Mouse (Mus musculus) forebrain, embryonic 16.5 days (tissue): ENCODE measurements at regions not wholly inside any gene's neighbourhood (a gene's known extent, or its start where the extent isn't known, plus 50 kb on each side); places are given as distances from the start of the nearest gene placed in this dataset.

ENCODE experiments used
- ATAC-seq: fragments of 200-750 bp; cut with Nextera tagmentation; 2 replicates; pipeline ENCODE4 v1.8.0; 2017; ENCODE audit warnings: mild to moderate bottlenecking, moderate library complexity
- H3K27ac ChIP-seq: fragments of 300-500 bp; sonication (generic); 2 replicates; pipeline ENCODE4 v1.5.1; 2014; ENCODE audit warnings: low read length, control low read depth
- H3K27me3 ChIP-seq: fragments of 300-500 bp; sonication (generic); replicated peaks from 2 replicates; pipeline ENCODE4 v1.6.1; 2014; ENCODE audit warnings: low read length; ENCODE audit not compliant: control insufficient read depth, insufficient read depth
- H3K36me3 ChIP-seq: fragments of 300-500 bp; sonication (generic); 2 replicates; pipeline ENCODE4 v1.6.1; 2014; ENCODE audit not compliant: control insufficient read depth, insufficient read depth
- H3K4me1 ChIP-seq: fragments of 300-500 bp; sonication (generic); replicated peaks from 2 replicates; pipeline ENCODE4 v1.6.1; 2014; ENCODE audit warnings: low read length; ENCODE audit not compliant: control insufficient read depth, insufficient read depth
- H3K4me2 ChIP-seq: fragments of 300-500 bp; sonication (generic); 2 replicates; pipeline ENCODE4 v1.6.1; 2014; ENCODE audit warnings: mild to moderate bottlenecking, low read length, control low read depth
- H3K4me3 ChIP-seq: fragments of 300-500 bp; sonication (generic); replicated peaks from 2 replicates; pipeline ENCODE4 v1.5.1; 2014; ENCODE audit warnings: mild to moderate bottlenecking, low read length, control low read depth
- H3K9ac ChIP-seq: fragments of 300-500 bp; sonication (generic); replicated peaks from 2 replicates; pipeline ENCODE4 v1.6.1; 2014; ENCODE audit warnings: low read depth, low read length, control low read depth
- H3K9me3 ChIP-seq: fragments of 300-500 bp; sonication (generic); 2 replicates; pipeline ENCODE4 v1.6.1; 2016; ENCODE audit warnings: low read length; ENCODE audit not compliant: control insufficient read depth
- WGBS: fragments of 180-500 bp; shearing (Covaris S2); extraction: QIAGEN DNeasy Blood & Tissue Kit; methylation state at CpG from one replicate; pipeline ENCODE4 v1.1.7; 2014; 5-methylcytosine and 5-hydroxymethylcytosine counted together

- H3K27ac ChIP-seq, result no peak overlapping the region
- no peak for ATAC-seq
- WGBS, result 72% methylated on average over 7 of the region's 7 CpGs
- no peaks in the 10 kb centered on the region for H3K9me3 ChIP-seq
- H3K9ac ChIP-seq, result no peak overlapping the region
- H3K4me2 ChIP-seq, result no peak overlapping the region
- no peaks in the 10 kb centered on the region for H3K36me3 ChIP-seq
- H3K4me1 ChIP-seq, result no peaks in the 10 kb centered on the region
- no peak overlapping the region for H3K4me3 ChIP-seq
- no peaks in the 10 kb centered on the region for H3K27me3 ChIP-seq
Measured at GRCm38 (mm10) chrX:66469442-66470311, 165.7 kb upstream of the 4930447F04Rik start.

DNA sequence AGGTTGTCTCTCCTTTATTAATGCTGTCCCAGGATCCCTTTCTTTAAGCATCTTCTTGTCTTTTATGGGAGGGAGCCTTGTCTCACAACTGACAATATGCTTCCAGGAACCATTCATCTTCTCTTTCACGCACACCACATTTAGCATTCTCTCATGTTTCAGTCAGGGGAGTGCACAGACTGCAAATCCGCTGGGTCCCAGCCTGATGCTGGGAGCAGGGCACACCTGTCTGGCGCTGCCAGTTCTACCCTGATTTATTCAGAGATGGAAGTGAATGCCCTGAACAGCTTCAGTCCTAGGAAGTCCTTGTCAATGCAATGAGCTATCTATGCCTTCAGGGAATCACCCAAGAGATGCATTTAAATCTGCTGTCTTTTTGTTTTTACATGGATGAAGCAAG, 161.0 kb upstream of the 4930447F04Rik start:
- Histone ChIP-seq H3K4me1 (no peaks in the 10 kb centered on the region), H3K27me3 (no peaks in the 10 kb centered on the region), H3K9me3 (no peaks in the 10 kb centered on the region), H3K9ac (no peak overlapping the region), H3K27ac (no peak overlapping the region), H3K4me2 (no peak overlapping the region), H3K36me3 (no peaks in the 10 kb centered on the region), H3K4me3 (no peak overlapping the region)
- 45% methylated on average over 3 of the region's 3 CpGs for WGBS
- ATAC-seq, result 0 out of 2 replicates have a peak, but pooled peaks have one; percentile 26

DNA sequence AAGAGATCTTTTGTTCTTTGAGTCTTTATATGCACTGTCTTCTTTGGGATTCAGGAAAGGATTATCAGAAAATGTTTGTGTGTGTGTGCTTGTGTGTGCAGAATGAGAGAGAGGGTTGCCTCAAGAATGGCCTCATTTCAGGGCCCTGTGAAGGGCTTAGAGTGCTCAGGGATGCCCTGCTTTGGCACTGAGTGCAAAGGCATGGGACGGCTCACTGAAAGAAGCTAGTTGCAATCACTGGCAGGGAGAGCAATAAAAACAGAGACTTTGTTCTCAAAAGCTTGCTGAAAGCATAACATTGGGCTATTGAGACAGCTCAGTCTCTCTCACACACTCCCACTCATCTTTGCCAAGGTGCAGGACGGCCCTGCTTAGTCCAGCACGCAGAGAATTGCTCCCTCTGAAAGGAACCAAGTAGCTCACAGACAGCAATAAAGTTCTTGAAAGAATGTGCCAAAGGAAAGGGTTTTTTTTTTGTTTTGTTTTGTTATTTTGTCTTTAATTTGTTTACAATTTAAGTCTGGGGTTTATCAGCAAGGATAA, 157.5 kb upstream of the 4930447F04Rik start:
- no peak overlapping the region for H3K27ac ChIP-seq
- H3K27me3 ChIP-seq, result no peaks in the 10 kb centered on the region
- no peak overlapping the region for H3K4me2 ChIP-seq
- no peak overlapping the region for H3K9ac ChIP-seq
- 36% methylated on average over 3 of the region's 3 CpGs for WGBS
- H3K36me3 ChIP-seq, result no peaks in the 10 kb centered on the region
- no peaks in the 10 kb centered on the region for H3K9me3 ChIP-seq
- no peaks in the 10 kb centered on the region for H3K4me1 ChIP-seq
- ATAC-seq, result no peak
- no peak overlapping the region for H3K4me3 ChIP-seq
